Mouse (Mus musculus): ENCODE results near the gene Khnyn. TPM values are rescaled to one million over a fixed set of nuclear protein-coding genes. Genes with fewer than 3 reads are reported as not detected.

Khnyn gene
- polyA plus RNA-seq, 1 experiment = 13.7 TPM

GRCm38 (mm10) chr14:55873714-55874683 lies 10.7 kb upstream of the Khnyn start:
- peak; percentile 81 for DNase-seq (ENCODE audit: low read depth)
- TF ChIP-seq POLR2A (IDR thresholded peaks at IDR 0.05; ENCODE audit: borderline replicate concordance, extremely low read depth, insufficient read depth, insufficient read length, poor library complexity, severe bottlenecking) (no peak), CTCF (IDR thresholded peaks at IDR 0.05; ENCODE audit: borderline replicate concordance, extremely low read depth, insufficient read depth, insufficient read length) (peak; percentile 94)

DNA sequence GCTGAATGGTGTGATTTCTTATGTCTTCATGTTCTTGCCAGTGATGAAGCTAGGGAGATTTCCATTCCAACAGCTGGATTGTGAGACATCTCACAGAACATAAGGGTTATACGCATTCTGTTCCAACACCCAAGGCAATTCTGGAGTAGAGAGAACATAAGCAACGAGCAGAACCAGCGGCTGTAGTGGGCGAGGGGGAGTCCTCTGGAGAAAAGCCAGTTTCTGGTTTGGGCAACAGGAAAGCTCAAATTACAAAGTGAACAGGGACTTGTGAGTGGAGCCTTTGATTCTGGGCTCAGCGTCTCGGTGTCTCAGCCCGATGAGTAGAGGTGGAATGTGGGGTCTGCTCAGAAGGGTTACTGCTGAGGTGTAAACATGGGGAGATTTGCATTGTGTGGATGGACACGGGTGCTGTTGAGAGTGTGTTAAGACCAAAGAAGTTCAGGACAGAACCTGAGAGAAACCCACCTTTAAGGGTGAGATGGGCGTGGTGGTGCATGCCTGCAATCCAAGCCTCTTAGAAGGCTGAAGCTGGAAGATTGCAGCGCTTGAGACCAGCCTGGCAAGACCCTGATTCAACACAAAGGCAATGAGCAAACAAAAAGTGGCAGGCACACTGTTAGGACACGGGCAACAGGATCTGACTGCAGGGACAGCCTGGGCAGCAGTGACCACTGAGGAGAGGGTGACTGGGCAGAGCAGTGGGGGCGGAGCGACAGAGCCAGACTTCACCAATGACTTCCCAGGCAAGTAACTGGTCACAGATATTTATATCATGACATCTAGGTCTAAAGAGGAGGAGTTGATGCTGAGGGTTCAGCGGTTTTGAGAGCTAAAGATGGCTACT lies 7.1 kb upstream of the Khnyn start:
- TF ChIP-seq CTCF (IDR thresholded peaks at IDR 0.05; ENCODE audit: borderline replicate concordance, extremely low read depth, insufficient read depth, insufficient read length) = no peak
- DNase-seq (ENCODE audit: low read depth) = peak; percentile 19

DNA sequence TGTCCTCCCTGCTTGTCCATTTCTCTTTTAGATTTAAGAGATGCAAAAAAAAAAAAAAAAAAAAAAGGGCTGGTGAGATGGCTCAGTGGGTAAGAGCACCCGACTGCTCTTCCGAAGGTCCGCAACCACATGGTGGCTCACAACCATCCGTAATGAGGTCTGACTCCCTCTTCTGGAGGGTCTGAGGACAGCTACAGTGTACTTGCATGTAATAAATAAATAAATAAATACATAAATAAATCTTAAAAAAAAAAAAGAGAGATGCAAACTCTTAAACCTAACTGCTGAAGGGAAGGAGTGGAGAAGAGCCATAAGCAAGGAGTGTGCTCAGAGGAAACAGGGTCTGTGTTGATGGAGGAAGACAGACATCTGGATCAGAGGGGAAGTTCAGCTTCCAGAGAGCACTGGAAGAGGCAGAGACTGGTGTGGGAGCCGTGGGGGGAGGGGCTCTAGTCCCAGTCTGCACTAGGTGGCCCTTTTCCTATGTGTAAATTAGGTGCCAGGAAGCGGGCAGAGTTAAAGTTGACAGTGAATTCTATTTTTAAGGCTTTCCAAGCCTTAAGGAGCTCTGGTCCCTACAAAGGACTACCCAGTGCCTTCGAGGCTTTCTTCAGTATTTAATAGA lies 6.3 kb upstream of the Khnyn start:
- DNase-seq (ENCODE audit: low read depth) = no peak
- TF ChIP-seq POLR2A (IDR thresholded peaks at IDR 0.05; ENCODE audit: borderline replicate concordance, extremely low read depth, insufficient read depth, insufficient read length, poor library complexity, severe bottlenecking) (no peak), CTCF (IDR thresholded peaks at IDR 0.05; ENCODE audit: borderline replicate concordance, extremely low read depth, insufficient read depth, insufficient read length) (no peak)

DNA sequence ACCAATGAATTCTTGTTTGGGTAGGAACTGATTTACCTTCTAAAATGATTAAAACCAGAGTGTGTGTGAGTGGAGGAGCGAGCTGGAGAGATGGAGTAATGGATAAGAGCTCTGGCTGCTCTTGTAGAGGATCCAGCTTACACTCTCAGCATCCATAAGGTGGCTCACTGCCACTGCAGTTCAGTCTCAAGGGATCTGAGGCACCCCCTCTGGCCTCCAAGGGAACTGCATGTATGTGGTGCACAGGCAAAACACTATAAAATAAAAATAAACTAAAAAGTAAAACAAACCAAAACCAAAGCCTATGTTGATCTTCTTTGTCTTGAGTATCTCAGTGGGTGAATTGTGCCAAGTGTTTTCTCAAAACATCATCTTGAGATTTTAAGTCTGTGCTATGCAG lies 5.1 kb upstream of the Khnyn start:
- TF ChIP-seq POLR2A (IDR thresholded peaks at IDR 0.05; ENCODE audit: borderline replicate concordance, extremely low read depth, insufficient read depth, insufficient read length, poor library complexity, severe bottlenecking) (no peak), CTCF (IDR thresholded peaks at IDR 0.05; ENCODE audit: borderline replicate concordance, extremely low read depth, insufficient read depth, insufficient read length) (peak; percentile 72)
- peak; percentile 88 for DNase-seq (ENCODE audit: low read depth)

DNA sequence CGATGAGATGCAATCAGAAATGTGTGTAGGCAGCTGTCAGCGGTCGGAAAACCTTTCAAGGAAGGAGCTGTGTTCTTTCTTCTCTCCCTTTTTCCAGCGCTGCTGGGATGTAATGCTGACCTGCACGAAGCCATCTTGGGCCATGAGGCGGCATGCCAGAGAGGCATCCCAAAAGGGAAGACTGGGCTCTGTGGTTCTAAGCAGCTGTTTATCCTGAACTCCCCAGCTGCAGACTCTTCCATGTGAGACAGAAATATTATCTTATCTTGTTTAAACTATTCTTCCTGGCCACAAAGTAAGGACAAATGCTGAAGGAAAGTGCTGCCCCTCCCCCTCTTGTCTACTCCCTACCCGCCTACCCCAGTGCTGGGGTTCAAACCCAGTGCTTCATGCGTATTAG lies 3.8 kb upstream of the Khnyn start:
- TF ChIP-seq CTCF (IDR thresholded peaks at IDR 0.05; ENCODE audit: borderline replicate concordance, extremely low read depth, insufficient read depth, insufficient read length) (no peak), POLR2A (IDR thresholded peaks at IDR 0.05; ENCODE audit: borderline replicate concordance, extremely low read depth, insufficient read depth, insufficient read length, poor library complexity, severe bottlenecking) (no peak)
- DNase-seq (ENCODE audit: low read depth) = no peak

DNA sequence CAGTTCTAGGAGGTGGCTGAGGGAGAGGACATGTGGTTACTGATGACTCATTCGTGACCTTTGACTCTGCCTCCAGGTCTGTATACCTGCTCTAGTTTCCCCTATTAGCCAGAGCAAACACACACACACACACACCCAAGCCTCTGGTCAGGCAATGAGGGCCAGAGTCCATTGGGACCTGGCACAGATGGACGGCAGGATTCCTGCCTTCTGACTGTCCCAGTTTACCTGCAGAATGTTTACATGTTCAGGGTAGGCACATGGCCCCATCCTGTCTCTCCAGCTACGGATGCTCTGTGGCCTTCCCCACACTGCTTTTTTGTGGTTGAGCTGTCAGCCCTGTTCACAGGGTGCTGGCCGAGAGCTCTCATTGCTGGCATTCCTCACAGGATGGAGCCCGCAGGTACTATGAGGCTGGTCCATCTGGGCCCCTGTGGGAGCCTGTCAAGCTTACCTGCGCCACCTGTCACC lies 2.5 kb upstream of the Khnyn start:
- no peak for DNase-seq (ENCODE audit: low read depth)
- TF ChIP-seq POLR2A (IDR thresholded peaks at IDR 0.05; ENCODE audit: borderline replicate concordance, extremely low read depth, insufficient read depth, insufficient read length, poor library complexity, severe bottlenecking) (no peak), CTCF (IDR thresholded peaks at IDR 0.05; ENCODE audit: borderline replicate concordance, extremely low read depth, insufficient read depth, insufficient read length) (no peak)

DNA sequence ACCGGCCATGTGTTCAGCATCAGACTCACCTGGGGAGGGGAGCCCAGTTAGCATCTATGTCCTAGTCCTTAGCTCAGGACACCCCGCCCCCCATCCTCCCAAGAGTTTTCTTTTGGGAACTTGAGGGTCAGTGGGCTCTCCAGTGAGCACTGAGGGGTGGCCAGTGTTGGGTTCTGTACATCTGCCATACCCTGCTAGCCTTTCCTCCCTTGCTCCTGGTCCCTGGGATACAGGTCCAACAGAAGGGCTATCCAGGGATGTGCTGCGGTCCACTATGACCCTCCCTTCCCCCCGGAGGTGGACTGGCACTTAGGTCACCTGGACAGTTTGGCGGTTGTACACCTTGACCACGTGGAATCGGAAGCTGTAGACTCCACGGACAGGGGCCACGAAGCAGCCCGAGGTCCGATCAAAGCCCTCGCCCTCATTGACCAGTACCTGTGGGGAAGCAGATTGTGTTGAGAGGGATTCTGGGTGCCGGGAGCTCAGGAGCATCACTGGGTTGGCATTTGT lies 1.5 kb upstream of the Khnyn start:
- TF ChIP-seq CTCF (IDR thresholded peaks at IDR 0.05; ENCODE audit: borderline replicate concordance, extremely low read depth, insufficient read depth, insufficient read length) = no peak
- TF ChIP-seq POLR2A (IDR thresholded peaks at IDR 0.05; ENCODE audit: borderline replicate concordance, extremely low read depth, insufficient read depth, insufficient read length, poor library complexity, severe bottlenecking) = no peak
- no peak for DNase-seq (ENCODE audit: low read depth)

- TF ChIP-seq POLR2A (IDR thresholded peaks at IDR 0.05; ENCODE audit: borderline replicate concordance, extremely low read depth, insufficient read depth, insufficient read length, poor library complexity, severe bottlenecking) (no peak), CTCF (IDR thresholded peaks at IDR 0.05; ENCODE audit: borderline replicate concordance, extremely low read depth, insufficient read depth, insufficient read length) (no peak)
- no peak for DNase-seq (ENCODE audit: low read depth)
These were observed 1.1 kb upstream of the Khnyn start for GRCm38 (mm10) chr14:55883663-55884062.

DNA sequence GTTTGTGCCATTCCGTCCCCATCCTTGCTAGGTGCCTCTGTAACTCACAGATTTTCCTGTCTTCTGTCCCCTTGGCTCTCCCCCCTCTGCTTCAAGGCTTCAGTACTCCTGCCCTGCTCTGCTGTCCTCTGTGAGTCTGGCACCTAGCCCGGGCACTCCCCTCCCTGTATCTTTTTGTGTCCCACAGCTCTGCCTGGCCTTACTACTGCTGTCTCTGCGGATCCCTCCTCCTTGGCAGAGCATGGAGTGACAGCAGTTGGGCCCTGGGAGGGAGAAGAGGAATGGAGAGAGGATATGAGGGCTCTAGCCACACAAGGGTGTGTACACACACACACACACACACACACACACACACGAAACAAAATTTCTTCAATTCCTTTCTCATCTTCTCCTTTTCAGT lies 581 bp upstream of the Khnyn start, which contains the start of gene Cbln3:
Cbln3 (minus strand) TSS at position 227 of the 400 bp plus-strand sequence.
- TF ChIP-seq POLR2A (IDR thresholded peaks at IDR 0.05; ENCODE audit: borderline replicate concordance, extremely low read depth, insufficient read depth, insufficient read length, poor library complexity, severe bottlenecking) (no peak), CTCF (IDR thresholded peaks at IDR 0.05; ENCODE audit: borderline replicate concordance, extremely low read depth, insufficient read depth, insufficient read length) (no peak)
- DNase-seq (ENCODE audit: low read depth) = peak; percentile 83

- TF ChIP-seq POLR2A (IDR thresholded peaks at IDR 0.05; ENCODE audit: borderline replicate concordance, extremely low read depth, insufficient read depth, insufficient read length, poor library complexity, severe bottlenecking) (no peak), CTCF (IDR thresholded peaks at IDR 0.05; ENCODE audit: borderline replicate concordance, extremely low read depth, insufficient read depth, insufficient read length) (no peak)
- DNase-seq (ENCODE audit: low read depth) = peak; percentile 42
These were observed 505 bp downstream of the Khnyn start for GRCm38 (mm10) chr14:55885114-55885790.
